Comparison of ENCODE assay signal across 10 mouse cellular contexts in the genomic region with DNA sequence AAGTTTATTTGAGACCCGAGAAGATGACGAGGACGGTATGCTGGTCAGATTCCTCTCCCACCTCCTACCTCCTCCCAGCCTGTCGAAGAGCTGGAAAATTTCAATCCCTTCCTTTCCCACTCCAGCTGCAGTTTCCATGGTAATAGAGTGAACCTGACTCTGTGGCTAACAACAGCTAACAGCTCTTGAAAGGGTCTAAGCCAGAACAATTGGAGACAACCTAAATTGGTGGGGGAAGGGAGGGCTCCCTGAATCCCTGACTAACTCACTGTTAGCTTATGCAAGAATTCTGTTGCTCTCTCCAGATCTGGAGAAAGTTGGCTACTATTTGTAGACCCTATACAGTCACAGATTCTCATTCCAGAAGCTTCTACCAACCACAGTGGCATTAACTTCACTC. TPM values are rescaled to one million over a fixed set of nuclear protein-coding genes. Genes with fewer than 3 reads are reported as not detected.
DNase-seq lines count a peak whose midpoint lies in the region; ATAC-seq lines count a peak whose summit lies in the region.
"Had no signal": no experiment of that assay in that cellular context is flagged by ENCODE, and none has a peak within 500 bp of the region (broad histone marks: within the 10 kb centered on the region; RNA-seq: fewer than 3 reads in every experiment).

No protein-coding gene starts in this region.

- peak; percentile 74 for DNase-seq in R1 (ENCODE audit: low read depth, low spot score)
- peak; percentile 71 for DNase-seq in embryo, embryonic 10.5 days (ENCODE audit: low spot score)
- DNase-seq in forelimb bud, embryonic 11.5 days (ENCODE audit: low read depth, low spot score) = peak; percentile 68
- DNase-seq in ovary, postnatal 10 days (ENCODE audit: low spot score) = no peak
- no peak for DNase-seq in right cerebral cortex, postnatal 25 days
- no peak for DNase-seq in thymus, adult 18-20 months
- DNase-seq: kidney, adult 2 months; right cerebral cortex, postnatal 4 days had no signal

- no peaks in the 10 kb centered on the region for H3K27me3 ChIP-seq in midbrain, embryonic 12.5 days

- no peak overlapping the region for H3K4me3 ChIP-seq in midbrain, embryonic 12.5 days

- no peaks in the 10 kb centered on the region for H3K36me3 ChIP-seq in midbrain, embryonic 12.5 days

- no peak overlapping the region for H3K27ac ChIP-seq in midbrain, embryonic 12.5 days (replicated peaks)

- peaks cover 24% of the 10 kb centered on the region for H3K4me1 ChIP-seq in midbrain, embryonic 12.5 days

- H3K9ac ChIP-seq in midbrain, embryonic 12.5 days (replicated peaks) = no peak overlapping the region

- no peaks in the 10 kb centered on the region for H3K9me3 ChIP-seq in midbrain, embryonic 12.5 days

- no peak overlapping the region for H3K4me2 ChIP-seq in midbrain, embryonic 12.5 days (replicated peaks)

- 3% methylated on average over 4 of the region's 4 CpGs for WGBS in midbrain, embryonic 12.5 days

- peak; percentile 88 for ATAC-seq in midbrain, embryonic 12.5 days (ENCODE audit: low FRiP score, low read depth)

RNA-seq across cellular contexts. Expression of a gene that starts 23.1 kb away (rescaled TPM):
- polyA plus RNA-seq in midbrain, embryonic 12.5 days (2016; fragmentation: Nextera tagmentation; extraction: Ambion mirVana) = 17.5 and 18.9 TPM in 2 replicates
- polyA plus RNA-seq: liver, adult 2 months had no signal

RNA-seq across cellular contexts. Expression of a gene that starts 23.2 kb away (rescaled TPM):
- 104 and 105 TPM in 2 replicates for polyA plus RNA-seq in midbrain, embryonic 12.5 days (2016; fragmentation: Nextera tagmentation; extraction: Ambion mirVana)

RNA-seq across cellular contexts. Expression of a gene that starts 57.2 kb away (rescaled TPM):
- 0.86 and 1.1 TPM in 2 replicates for polyA plus RNA-seq in midbrain, embryonic 12.5 days (2016; fragmentation: Nextera tagmentation; extraction: Ambion mirVana)

Comparison
In these comparisons a context has a peak if more than half of its experiments do, and no peak if none do; other contexts are left out.
1. DNase-seq: peak in R1 (single experiment), embryo, embryonic 10.5 days (single experiment) and forelimb bud, embryonic 11.5 days (single experiment); none in ovary, postnatal 10 days (single experiment), right cerebral cortex, postnatal 25 days (single experiment) and thymus, adult 18-20 months (0 of 2).